Mouse (Mus musculus) hindbrain, embryonic 16.5 days (tissue): ENCODE data around the gene Mog. TPM values are rescaled to one million over a fixed set of nuclear protein-coding genes. Genes with fewer than 3 reads are reported as not detected.
A peak's percentile ranks its signal among the peaks of the same experiment; 100 is the strongest.

Experiments
- ATAC-seq: fragments of 200-750 bp; cut with Nextera tagmentation; 2 replicates; pipeline ENCODE4 v1.8.0; 2017; ENCODE audit warnings: moderate TSS enrichment, moderate library complexity
- H3K27ac ChIP-seq: fragments of 300-500 bp; sonication (generic); 2 replicates; pipeline ENCODE4 v1.5.1; 2014; ENCODE audit warnings: low read depth, mild to moderate bottlenecking, control low read depth, low read length, moderate library complexity
- H3K27me3 ChIP-seq: fragments of 300-500 bp; sonication (generic); replicated peaks from 2 replicates; pipeline ENCODE4 v1.6.1; 2014; ENCODE audit warnings: low read length; ENCODE audit not compliant: control insufficient read depth, insufficient read depth
- H3K36me3 ChIP-seq: fragments of 300-500 bp; sonication (generic); 2 replicates; pipeline ENCODE4 v1.6.1; 2014; ENCODE audit warnings: mild to moderate bottlenecking, low read length, moderate library complexity, mixed read lengths; ENCODE audit not compliant: control insufficient read depth, insufficient read depth
- H3K4me1 ChIP-seq: fragments of 300-500 bp; sonication (generic); 2 replicates; pipeline ENCODE4 v1.6.1; 2014; ENCODE audit warnings: low read depth, low read length; ENCODE audit not compliant: control insufficient read depth, insufficient read depth
- H3K4me2 ChIP-seq: fragments of 300-500 bp; sonication (generic); 2 replicates; pipeline ENCODE4 v1.6.1; 2014; ENCODE audit warnings: mild to moderate bottlenecking, low read length, control low read depth, moderate library complexity
- H3K4me3 ChIP-seq: fragments of 300-500 bp; sonication (generic); 2 replicates; pipeline ENCODE4 v1.5.1; 2014; ENCODE audit warnings: mild to moderate bottlenecking, low read length, control low read depth, moderate library complexity
- H3K9ac ChIP-seq: fragments of 300-500 bp; sonication (generic); 2 replicates; pipeline ENCODE4 v1.6.1; 2014; ENCODE audit warnings: low read depth, mild to moderate bottlenecking, control low read depth, low read length, moderate library complexity
- H3K9me3 ChIP-seq: fragments of 300-500 bp; sonication (generic); 2 replicates; pipeline ENCODE4 v1.6.1; 2014; ENCODE audit warnings: mild to moderate bottlenecking, low read length, moderate library complexity; ENCODE audit not compliant: control insufficient read depth
- WGBS: fragments of 180-500 bp; shearing (Covaris S2); extraction: QIAGEN DNeasy Blood & Tissue Kit; methylation state at CpG from one replicate; pipeline ENCODE4 v1.1.7; 2014; 5-methylcytosine and 5-hydroxymethylcytosine counted together
- polyA plus RNA-seq: library from polyadenylated mRNA; unstranded; fragments of >200 nt; fragmentation: Nextera tagmentation; extraction: Ambion mirVana; gene quantifications from 2 replicates; pipeline ENCODE4 v1.2.1, GENCODE M21; 2015

Mog gene
- polyA plus RNA-seq, 1 experiment from 2014 or later, result 1.6 TPM

DNA sequence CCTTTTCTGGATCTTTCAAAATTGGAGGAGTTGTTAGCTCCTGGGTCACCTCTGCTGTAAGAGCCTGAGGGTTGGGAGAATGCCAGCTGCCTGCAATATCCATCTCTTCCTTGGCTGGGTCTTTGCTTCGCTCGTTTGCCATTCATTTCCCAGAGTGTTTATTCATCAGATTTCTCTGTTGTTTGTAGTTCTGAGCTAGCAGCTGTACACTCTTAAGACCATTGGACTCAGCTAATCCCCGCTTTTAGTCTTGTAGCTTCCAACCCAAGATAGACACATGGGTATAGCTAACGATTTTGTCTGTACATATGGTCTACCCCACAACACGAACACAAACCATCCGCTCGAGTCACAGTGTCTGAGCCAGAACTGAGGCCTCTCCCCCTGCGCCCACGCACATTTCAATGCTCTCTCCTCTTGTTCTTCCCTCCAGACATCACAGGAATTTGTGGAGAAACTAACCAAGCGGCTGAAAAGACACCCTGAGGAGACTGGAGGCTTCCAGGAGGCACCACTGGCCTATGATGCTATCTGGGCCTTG lies 39.0 kb upstream of the Mog start:
- H3K27ac ChIP-seq, result no peak overlapping the region
- WGBS, result 81% methylated on average over 10 of the region's 10 CpGs
- H3K4me2 ChIP-seq, result no peak overlapping the region
- H3K4me3 ChIP-seq, result no peak overlapping the region
- H3K27me3 ChIP-seq, result no peaks in the 10 kb centered on the region
- peaks cover 48% of the 10 kb centered on the region for H3K36me3 ChIP-seq
- H3K9me3 ChIP-seq, result no peaks in the 10 kb centered on the region
- no peak overlapping the region for H3K9ac ChIP-seq
- ATAC-seq, result no peak
- no peaks in the 10 kb centered on the region for H3K4me1 ChIP-seq

DNA sequence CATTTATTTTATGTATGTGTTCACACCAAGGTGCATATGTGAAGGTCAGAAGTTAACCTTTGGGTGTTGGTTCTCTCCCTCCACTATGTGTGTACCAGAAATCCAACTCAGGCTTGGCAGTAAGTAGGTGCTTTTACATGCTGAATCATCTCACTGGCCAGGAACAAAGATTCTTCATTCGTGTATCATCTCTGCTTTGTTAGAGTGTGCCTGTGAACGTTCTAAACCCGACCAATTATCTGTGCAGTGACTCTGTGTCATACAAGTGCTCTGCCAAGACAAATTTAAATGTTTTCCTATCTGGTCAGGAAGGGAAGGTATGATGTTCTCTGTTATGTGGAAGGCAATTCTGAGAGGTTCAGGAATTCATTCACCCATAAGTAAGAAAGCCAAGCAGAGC lies 38.2 kb upstream of the Mog start:
- Histone ChIP-seq H3K4me2 (no peak overlapping the region), H3K9me3 (no peaks in the 10 kb centered on the region), H3K27me3 (no peaks in the 10 kb centered on the region), H3K4me3 (no peak overlapping the region), H3K36me3 (peaks cover 43% of the 10 kb centered on the region), H3K9ac (no peak overlapping the region), H3K4me1 (no peaks in the 10 kb centered on the region), H3K27ac (no peak overlapping the region)
- no peak for ATAC-seq
- 62% methylated on average over 3 of the region's 3 CpGs for WGBS

DNA sequence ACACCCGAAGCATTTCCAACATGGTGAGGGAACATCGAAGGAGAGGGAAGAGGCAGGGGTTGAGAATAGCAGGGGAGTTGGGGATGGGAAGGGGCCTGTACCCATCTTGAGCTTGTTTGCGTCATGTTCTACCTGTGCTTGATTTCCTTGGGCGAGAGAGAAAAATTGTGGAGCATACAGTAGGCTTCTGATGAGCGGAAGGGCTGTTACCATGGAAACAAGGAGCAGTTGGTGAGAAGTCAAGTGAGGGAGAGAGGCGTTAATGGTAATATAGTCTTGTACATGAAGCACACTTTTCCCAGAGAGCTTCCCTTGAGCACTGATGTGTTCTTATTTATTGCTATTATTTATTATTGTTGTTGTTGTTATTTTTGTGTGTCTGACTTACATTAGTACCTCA lies 33.8 kb upstream of the Mog start:
- Histone ChIP-seq H3K36me3 (peaks cover 24% of the 10 kb centered on the region), H3K4me2 (no peak overlapping the region), H3K9me3 (no peaks in the 10 kb centered on the region), H3K4me3 (no peak overlapping the region), H3K27me3 (no peaks in the 10 kb centered on the region), H3K4me1 (peaks cover 6% of the 10 kb centered on the region), H3K27ac (no peak overlapping the region), H3K9ac (no peak overlapping the region)
- WGBS, result 58% methylated on average over 6 of the region's 6 CpGs
- ATAC-seq, result peak; percentile 17; the same call in 1 of the 2 replicates

DNA sequence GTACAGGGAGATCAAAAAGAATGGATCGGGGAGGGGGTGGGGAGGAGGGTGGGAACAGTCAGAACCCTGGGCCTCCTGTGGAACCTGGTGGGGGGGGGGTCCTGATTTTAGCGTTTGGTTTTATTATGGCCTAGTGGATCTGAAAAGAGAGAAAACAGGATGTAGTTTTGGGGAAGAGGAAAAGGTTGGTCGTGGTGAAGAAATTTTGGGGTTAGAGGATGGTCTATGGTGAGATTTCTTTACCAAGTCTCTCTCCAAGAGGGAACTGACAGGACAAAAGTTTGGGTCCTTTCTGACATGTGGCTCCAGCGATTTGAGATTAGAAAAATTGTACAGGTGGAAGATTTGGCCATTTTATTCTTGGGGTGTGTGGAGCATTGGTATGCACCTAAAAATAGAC lies 28.5 kb upstream of the Mog start:
- peaks cover 41% of the 10 kb centered on the region for H3K4me1 ChIP-seq
- no peaks in the 10 kb centered on the region for H3K9me3 ChIP-seq
- 50% methylated on average over 4 of the region's 4 CpGs for WGBS
- no peak overlapping the region for H3K27ac ChIP-seq
- peak overlapping the region; percentile 86 for H3K4me2 ChIP-seq
- no peaks in the 10 kb centered on the region for H3K27me3 ChIP-seq
- no peak for ATAC-seq
- H3K36me3 ChIP-seq, result peaks cover 13% of the 10 kb centered on the region; the same call in 1 of the 2 replicates
- peak overlapping the region; percentile 60 for H3K4me3 ChIP-seq
- H3K9ac ChIP-seq, result peak overlapping the region; percentile 91; the same call in 1 of the 2 replicates

DNA sequence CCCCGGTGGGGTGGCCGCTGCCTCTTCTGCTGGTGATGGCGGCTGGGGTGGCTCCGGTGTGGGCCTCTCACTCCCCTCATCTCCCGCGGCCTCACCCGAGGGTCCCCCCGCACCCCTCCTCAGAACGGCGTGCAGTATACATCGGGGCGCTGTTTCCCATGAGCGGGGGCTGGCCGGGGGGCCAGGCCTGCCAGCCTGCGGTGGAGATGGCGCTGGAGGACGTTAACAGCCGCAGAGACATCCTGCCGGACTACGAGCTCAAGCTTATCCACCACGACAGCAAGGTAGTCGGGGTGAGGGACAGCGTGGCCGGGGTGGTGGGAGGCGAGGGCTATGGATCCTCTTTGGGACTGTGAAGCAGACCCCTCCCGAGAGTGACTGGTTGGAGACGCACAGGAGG lies 27.7 kb upstream of the Mog start:
- peak; percentile 22 for ATAC-seq
- H3K4me1 ChIP-seq, result peaks cover 41% of the 10 kb centered on the region
- 3% methylated on average over 27 of the region's 27 CpGs for WGBS

DNA sequence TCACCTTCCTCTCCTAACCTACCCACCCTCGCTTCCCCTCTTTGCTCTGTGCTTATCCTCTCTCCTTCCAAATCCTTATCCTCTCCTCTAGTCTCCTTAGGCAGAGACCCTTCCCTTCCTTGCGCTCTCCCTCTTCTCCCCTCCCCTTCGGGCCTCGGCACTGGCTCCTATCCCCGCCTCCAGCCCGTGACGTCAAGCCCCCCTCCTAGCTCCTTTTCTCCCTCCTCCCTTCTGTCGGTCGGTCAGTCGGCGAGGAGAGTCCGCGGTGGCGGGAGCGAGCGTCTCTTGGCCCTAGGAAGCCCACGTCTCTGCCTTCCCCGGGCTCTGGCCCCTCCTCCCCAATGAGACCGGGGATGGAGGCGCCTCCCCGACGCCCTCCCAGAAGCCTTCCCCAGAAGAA lies 27.2 kb upstream of the Mog start:
- 1% methylated on average over 21 of the region's 22 CpGs for WGBS
- Histone ChIP-seq H3K9ac (peak overlapping the region; percentile 91), H3K36me3 (0 out of 2 replicates have a peak, but pooled peaks cover 10% of the 10 kb centered on the region), H3K4me1 (peaks cover 41% of the 10 kb centered on the region), H3K9me3 (no peaks in the 10 kb centered on the region), H3K27me3 (no peaks in the 10 kb centered on the region), H3K27ac (peak overlapping the region; percentile 87), H3K4me2 (peak overlapping the region; percentile 86), H3K4me3 (peak overlapping the region; percentile 60)
- peak; percentile 74 for ATAC-seq

More for the DNA sequence above, 27.7 kb upstream of the Mog start:
- H3K4me2 ChIP-seq, result peak overlapping the region; percentile 86
- H3K27me3 ChIP-seq, result no peaks in the 10 kb centered on the region
- no peaks in the 10 kb centered on the region for H3K9me3 ChIP-seq
- peaks cover 10% of the 10 kb centered on the region; the same call in 1 of the 2 replicates for H3K36me3 ChIP-seq
- peak overlapping the region; percentile 91 for H3K9ac ChIP-seq
- peak overlapping the region; percentile 60 for H3K4me3 ChIP-seq
- H3K27ac ChIP-seq, result peak overlapping the region; percentile 87

DNA sequence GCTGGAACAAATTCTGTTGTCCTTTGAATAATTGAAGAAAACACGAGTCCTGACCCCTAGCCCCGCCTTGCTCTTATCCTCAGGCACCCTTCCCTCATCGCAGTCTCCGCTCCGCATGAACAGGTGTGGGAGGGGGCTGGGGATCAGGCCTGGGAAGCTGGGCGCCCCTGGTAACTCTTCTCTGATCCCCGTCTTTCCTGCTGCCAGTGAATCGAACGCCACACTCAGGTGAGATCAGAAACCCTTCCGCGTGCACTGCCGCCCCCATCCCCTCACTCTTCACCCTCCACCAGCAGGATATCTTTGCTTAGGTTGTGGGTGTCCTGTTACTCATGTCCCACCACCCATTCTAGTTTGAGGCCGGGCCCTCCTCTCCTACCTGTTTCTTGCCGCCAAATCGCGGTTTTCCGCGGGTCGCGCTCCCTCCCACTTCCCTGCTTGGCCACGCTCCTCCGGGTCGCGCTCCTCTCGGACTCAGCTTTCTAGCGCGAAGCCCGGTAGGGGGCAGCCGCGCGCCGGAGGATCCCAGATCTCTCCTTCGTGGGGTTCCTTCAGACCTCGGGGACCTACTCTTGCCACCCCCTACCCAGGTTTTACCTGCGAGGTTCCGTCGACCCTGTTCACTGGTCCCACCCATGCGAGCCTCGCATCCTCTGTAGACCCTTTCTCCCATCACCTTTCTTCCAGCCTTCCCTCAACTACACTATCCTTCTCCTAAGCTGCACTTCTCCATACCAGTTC lies 26.5 kb upstream of the Mog start:
- Histone ChIP-seq H3K9ac (peak overlapping the region; percentile 91), H3K27me3 (no peaks in the 10 kb centered on the region), H3K4me1 (peaks cover 41% of the 10 kb centered on the region), H3K4me3 (peak overlapping the region; percentile 60), H3K4me2 (peak overlapping the region; percentile 86), H3K36me3 (0 out of 2 replicates have a peak, but pooled peaks cover 7% of the 10 kb centered on the region), H3K9me3 (no peaks in the 10 kb centered on the region), H3K27ac (peak overlapping the region; percentile 87)
- WGBS, result 2% methylated on average over 39 of the region's 39 CpGs
- ATAC-seq, result peak; percentile 25

DNA sequence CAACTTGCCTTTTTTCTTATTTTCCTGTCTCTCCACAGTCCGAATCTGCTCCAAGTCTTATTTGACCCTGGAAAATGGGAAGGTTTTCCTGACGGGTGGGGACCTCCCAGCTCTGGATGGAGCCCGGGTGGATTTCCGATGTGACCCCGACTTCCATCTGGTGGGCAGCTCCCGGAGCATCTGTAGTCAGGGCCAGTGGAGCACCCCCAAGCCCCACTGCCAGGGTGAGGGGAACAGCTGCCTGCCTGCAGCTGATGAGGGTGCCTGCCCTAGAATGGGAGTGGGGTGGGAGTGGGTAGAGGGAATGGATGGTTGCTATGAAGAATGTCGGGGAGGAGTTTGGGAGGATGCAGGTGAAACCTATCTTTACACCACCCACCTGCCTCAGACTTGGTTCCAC lies 25.2 kb upstream of the Mog start:
- 0 out of 2 replicates have a peak overlapping the region, but pooled peaks have one; percentile 5 for H3K27ac ChIP-seq
- H3K27me3 ChIP-seq, result no peaks in the 10 kb centered on the region
- no peaks in the 10 kb centered on the region for H3K36me3 ChIP-seq
- peaks cover 41% of the 10 kb centered on the region for H3K4me1 ChIP-seq
- 54% methylated on average over 7 of the region's 7 CpGs for WGBS
- peak overlapping the region; percentile 64 for H3K9ac ChIP-seq
- H3K4me2 ChIP-seq, result peak overlapping the region; percentile 86
- H3K9me3 ChIP-seq, result no peaks in the 10 kb centered on the region
- ATAC-seq, result no peak
- H3K4me3 ChIP-seq, result peak overlapping the region; percentile 68

DNA sequence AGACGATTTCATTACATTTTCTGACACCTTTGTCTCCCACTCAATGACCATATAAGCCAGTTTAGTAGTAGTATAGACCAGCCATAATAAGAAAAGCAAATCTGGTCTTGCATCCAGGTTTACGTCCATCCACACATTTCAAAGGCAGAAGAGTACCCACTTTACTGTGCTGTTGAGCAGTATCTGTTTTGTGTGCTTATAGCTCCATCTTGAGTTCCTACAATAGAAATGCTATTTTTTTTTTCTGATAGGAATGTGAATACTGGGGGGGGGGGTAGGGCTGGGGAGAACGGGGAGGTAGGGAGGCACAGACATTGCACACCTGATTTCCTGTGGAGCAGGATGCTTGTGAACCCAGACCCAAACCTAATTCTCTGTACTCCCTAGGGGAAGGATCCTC lies 24.8 kb upstream of the Mog start:
- Histone ChIP-seq H3K4me1 (peaks cover 41% of the 10 kb centered on the region), H3K27me3 (no peaks in the 10 kb centered on the region), H3K27ac (0 out of 2 replicates have a peak overlapping the region, but pooled peaks have one; percentile 5), H3K9ac (peak overlapping the region; percentile 64), H3K4me3 (peak overlapping the region; percentile 68), H3K36me3 (no peaks in the 10 kb centered on the region), H3K9me3 (no peaks in the 10 kb centered on the region), H3K4me2 (peak overlapping the region; percentile 86)
- ATAC-seq, result no peak
- WGBS, result 23% methylated on average over 3 of the region's 3 CpGs
